Mouse (Mus musculus) midbrain, embryonic 10.5 days (tissue): Measurements from ENCODE around the gene Nell1. TPM values are rescaled to one million over a fixed set of nuclear protein-coding genes. Genes with fewer than 3 reads are reported as not detected.

Source experiments
- DNase-seq: peaks from one replicate; pipeline ENCODE4 v3.0.0-alpha.2; 2017; ENCODE audit warnings: low spot score
- H3K27ac ChIP-seq: fragments of 300-500 bp; sonication (generic); replicated peaks from 2 replicates; pipeline ENCODE4 v1.5.1; 2016; ENCODE audit warnings: mild to moderate bottlenecking
- H3K27me3 ChIP-seq: fragments of 300-500 bp; sonication (generic); 2 replicates; pipeline ENCODE4 v1.6.1; 2016; ENCODE audit warnings: low read depth, mild to moderate bottlenecking; ENCODE audit not compliant: poor library complexity, severe bottlenecking
- H3K36me3 ChIP-seq: fragments of 300-500 bp; sonication (generic); 2 replicates; pipeline ENCODE4 v1.6.1; 2016; ENCODE audit warnings: mild to moderate bottlenecking, moderate library complexity
- H3K4me1 ChIP-seq: fragments of 300-500 bp; sonication (generic); 2 replicates; pipeline ENCODE4 v1.6.1; 2016
- H3K4me3 ChIP-seq: fragments of 300-500 bp; sonication (generic); 2 replicates; pipeline ENCODE4 v1.5.1; 2016; ENCODE audit warnings: mild to moderate bottlenecking, moderate library complexity
- H3K9me3 ChIP-seq: fragments of 300-500 bp; sonication (generic); replicated peaks from 2 replicates; pipeline ENCODE4 v1.6.1; 2016; ENCODE audit warnings: mild to moderate bottlenecking
- WGBS: fragments of 180-500 bp; shearing (Covaris S2); methylation state at CpG from one replicate; pipeline ENCODE4 v1.1.7; 2016; 5-methylcytosine and 5-hydroxymethylcytosine counted together
- polyA plus RNA-seq: library from polyadenylated mRNA; unstranded; fragments of >200 nt; fragmentation: Nextera tagmentation; extraction: Ambion mirVana; gene quantifications from 2 replicates; pipeline ENCODE4 v1.2.1, GENCODE M21; 2016

Gene Nell1
- polyA plus RNA-seq, 1 experiment from 2014 or later: 0.54 TPM

DNA sequence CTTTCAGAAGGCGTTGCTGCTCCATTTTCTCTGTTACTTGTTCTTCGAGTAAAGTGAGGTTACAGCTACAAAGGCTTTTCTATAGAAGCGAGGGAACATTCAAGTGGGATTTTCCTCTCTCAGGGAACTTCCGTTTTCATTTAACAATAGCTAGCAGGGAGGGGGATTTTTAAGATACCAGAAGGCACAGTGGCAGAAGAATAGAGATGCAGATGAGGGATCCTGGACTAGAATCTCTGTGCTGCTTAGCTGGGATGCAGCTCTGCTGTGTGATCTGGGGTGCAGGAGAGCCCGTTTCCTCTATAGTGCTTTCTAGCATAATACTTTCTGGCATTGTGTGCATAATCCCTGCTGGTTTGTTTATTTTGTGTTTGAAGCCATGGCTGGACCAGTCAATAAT, 568.7 kb downstream of the Nell1 start:
- Histone ChIP-seq H3K36me3 (no peaks in the 10 kb centered on the region), H3K4me3 (no peak overlapping the region), H3K9me3 (no peaks in the 10 kb centered on the region), H3K27me3 (no peaks in the 10 kb centered on the region), H3K4me1 (peaks cover 11% of the 10 kb centered on the region), H3K27ac (no peak overlapping the region)
- WGBS: 25% methylated on average over 5 of the region's 5 CpGs
- no peak for DNase-seq

DNA sequence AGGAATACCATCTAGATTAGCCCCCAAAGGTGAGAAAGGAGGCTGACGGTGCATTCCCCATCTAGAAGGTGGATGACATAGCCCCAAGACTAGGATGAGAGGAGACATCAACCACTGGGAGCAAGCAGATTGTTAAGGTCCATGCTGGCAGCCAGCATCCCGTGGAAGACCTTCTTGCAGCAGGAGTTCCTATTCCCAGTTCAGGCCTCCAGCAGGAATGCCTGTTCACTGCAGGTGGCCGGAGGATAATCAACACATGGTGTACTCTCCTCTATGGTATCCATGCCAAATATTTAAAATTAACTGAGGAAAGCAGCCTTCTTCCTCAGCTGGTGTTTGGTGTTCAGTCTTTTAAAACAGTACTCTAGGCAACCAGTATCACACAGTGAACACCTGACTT, 574.9 kb downstream of the Nell1 start:
- Histone ChIP-seq H3K36me3 (no peaks in the 10 kb centered on the region), H3K4me3 (no peak overlapping the region), H3K27ac (no peak overlapping the region), H3K9me3 (no peaks in the 10 kb centered on the region), H3K4me1 (no peaks in the 10 kb centered on the region), H3K27me3 (no peaks in the 10 kb centered on the region)
- 71% methylated on average over 3 of the region's 3 CpGs for WGBS
- no peak for DNase-seq

DNA sequence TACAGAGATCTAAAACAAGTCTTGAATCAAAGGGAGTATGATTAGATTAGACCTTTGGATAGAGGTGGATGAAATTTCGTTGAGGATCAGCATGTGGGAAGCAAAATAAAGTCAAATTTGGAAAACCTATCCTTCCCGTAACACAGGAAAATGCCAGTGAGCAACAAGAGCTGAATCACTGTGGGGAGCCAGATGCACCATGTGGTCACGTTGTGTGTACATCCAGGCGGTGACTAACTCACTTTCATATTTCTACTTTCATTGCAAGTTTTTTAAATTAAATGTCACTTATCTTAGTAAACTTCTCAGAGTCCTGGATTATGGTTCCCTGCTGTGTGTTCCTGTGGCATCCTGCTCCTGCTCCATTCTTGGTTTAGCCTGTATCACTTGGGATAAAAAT, 576.8 kb downstream of the Nell1 start:
- H3K27me3 ChIP-seq: no peaks in the 10 kb centered on the region
- H3K4me1 ChIP-seq: peaks cover 5% of the 10 kb centered on the region
- H3K27ac ChIP-seq: no peak overlapping the region
- no peak overlapping the region for H3K4me3 ChIP-seq
- H3K9me3 ChIP-seq: no peaks in the 10 kb centered on the region
- DNase-seq: no peak
- WGBS: 77% methylated on average over 4 of the region's 4 CpGs
- H3K36me3 ChIP-seq: no peaks in the 10 kb centered on the region

DNA sequence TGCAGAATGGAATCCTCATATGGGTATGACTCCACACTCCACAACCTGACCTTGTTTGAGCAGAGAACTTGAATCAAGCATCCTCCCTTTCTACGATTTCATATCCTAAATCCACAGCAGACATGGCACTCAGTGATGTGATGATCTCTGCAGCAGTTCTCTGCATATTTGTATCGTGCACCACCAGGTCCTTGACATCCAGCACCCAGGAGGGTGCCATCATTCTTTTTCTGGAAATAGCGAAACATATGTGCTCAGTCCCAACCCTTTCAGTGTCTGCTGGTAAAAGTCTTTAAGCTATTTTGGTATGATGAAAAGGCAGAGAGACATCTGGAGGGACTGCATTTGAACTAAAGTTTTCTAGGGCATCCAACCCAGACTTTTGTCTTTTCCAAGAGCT, 588.0 kb downstream of the Nell1 start:
- H3K27ac ChIP-seq: no peak overlapping the region
- 90% methylated on average over 3 of the region's 3 CpGs for WGBS
- H3K9me3 ChIP-seq: no peaks in the 10 kb centered on the region
- peaks cover 9% of the 10 kb centered on the region for H3K4me1 ChIP-seq
- H3K27me3 ChIP-seq: peaks cover 33% of the 10 kb centered on the region
- no peak for DNase-seq
- H3K36me3 ChIP-seq: no peaks in the 10 kb centered on the region
- H3K4me3 ChIP-seq: no peak overlapping the region

DNA sequence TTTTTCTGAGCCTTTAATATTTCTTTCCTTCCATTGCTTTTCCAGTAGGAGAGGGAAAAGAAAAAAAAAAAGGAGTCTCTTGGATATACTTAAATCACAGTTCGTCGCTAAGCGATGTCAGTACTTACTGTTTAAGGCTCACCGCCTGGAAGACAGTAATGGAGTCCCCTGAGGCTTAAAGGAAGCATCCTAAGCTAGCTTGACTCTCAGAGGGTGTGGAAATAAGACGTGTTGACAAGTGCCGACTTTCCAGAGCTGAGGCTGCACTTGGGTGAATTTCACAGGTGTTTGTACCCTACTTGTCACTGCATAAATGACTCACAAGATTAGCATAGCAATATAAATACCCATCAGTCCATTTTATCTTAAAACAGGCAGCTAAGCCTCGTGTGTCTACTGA, 599.2 kb downstream of the Nell1 start:
- Histone ChIP-seq H3K27me3 (no peaks in the 10 kb centered on the region), H3K27ac (no peak overlapping the region), H3K36me3 (no peaks in the 10 kb centered on the region), H3K4me1 (no peaks in the 10 kb centered on the region), H3K9me3 (no peaks in the 10 kb centered on the region), H3K4me3 (no peak overlapping the region)
- no peak for DNase-seq
- 83% methylated on average over 7 of the region's 7 CpGs for WGBS

DNA sequence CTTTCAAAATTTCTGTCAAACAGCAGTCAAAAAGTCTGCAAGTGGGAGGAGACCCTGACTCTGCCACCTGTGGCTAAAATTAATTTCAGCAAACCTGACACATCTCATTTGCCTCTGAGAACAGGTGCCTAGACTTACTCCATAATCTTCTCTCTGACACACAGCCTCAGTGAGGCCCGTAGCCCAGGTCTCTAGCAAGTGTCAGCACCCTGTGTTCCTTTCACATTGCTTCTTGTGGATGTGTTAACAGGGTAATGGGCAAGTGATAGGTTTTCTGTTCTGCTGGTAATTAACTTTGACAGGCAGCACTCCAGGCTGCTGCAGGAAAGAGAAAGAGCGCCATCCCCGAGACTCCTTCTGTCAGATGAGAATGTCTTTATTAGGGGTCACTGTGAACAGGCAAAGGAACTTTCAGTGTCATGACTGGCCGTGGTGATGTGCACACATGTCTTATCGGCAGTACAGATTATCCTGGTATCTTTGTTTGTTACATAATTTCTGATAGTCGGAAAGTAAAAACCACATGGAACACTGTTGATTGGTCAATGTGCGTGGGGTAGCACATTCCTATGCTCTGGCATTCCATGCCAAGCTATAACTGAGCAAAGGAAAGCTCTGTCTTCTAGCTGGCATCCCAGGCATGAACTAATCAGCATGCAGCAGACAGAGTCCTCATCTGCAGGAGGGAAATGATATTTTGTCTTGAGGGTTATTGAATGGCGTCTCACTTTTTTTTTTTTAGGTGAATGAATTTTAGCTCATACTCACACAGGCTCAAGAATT, 614.2 kb downstream of the Nell1 start:
- H3K27ac ChIP-seq: no peak overlapping the region
- WGBS: 71% methylated on average over 8 of the region's 8 CpGs
- H3K4me3 ChIP-seq: no peak overlapping the region
- H3K27me3 ChIP-seq: no peaks in the 10 kb centered on the region; the same call in 1 of the 2 replicates
- peak; percentile 25 for DNase-seq
- H3K4me1 ChIP-seq: peaks cover 6% of the 10 kb centered on the region; the same call in 1 of the 2 replicates
- no peaks in the 10 kb centered on the region for H3K9me3 ChIP-seq
- H3K36me3 ChIP-seq: no peaks in the 10 kb centered on the region

DNA sequence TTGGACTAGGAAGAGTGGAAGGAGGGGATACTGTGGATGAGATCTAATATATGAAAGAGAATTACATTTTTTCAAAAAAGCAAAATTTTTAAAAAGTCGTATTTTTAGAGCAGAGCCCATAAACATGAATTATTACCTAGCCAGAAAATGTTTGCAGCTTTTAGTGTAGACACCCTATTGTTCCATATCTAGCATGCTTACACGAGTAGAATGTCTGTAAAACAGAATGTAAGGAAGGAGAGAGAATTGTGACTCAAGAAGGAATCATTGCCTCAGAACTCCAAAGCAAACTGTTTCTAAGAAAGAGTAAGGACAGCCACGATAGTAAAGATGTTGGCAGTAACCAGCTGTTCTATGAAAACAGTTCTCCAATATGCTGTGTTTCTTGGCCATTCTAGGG, 624.2 kb downstream of the Nell1 start, which contains the start of gene 4933405O20Rik:
4933405O20Rik (plus strand) TSS at position 301 of the 400 bp plus-strand sequence.
- H3K36me3 ChIP-seq: no peaks in the 10 kb centered on the region
- H3K4me3 ChIP-seq: no peak within 1 kb of the TSS
- no peaks in the 10 kb centered on the region for H3K9me3 ChIP-seq
- H3K27me3 ChIP-seq: no peaks in the 10 kb centered on the region
- WGBS: 83% methylated on average over 3 of the region's 3 CpGs
- H3K4me1 ChIP-seq: no peaks in the 10 kb centered on the region
- no peak within 1 kb of the TSS for H3K27ac ChIP-seq
- no peak for DNase-seq

DNA sequence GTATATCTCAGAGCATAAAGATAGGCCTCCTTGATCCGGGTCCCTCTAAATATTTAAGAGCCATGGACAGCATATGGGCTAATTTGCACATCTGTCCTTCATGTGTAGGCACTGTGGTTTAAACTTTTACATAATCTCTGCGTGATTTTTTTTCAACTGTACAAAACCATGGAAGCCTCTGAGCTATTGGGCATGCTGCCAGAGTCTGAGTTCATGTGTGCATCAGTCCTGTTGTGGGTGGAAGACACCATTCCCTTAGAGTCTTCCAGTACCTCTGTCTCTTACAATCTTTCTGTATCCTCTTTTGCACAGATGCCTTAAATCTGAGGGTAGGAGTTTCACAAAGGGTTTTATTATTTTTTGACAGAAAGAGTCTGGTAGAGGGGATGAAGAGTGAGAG, 639.4 kb downstream of the Nell1 start:
- Histone ChIP-seq H3K27me3 (no peaks in the 10 kb centered on the region), H3K36me3 (no peaks in the 10 kb centered on the region), H3K4me3 (no peak overlapping the region), H3K27ac (no peak overlapping the region), H3K4me1 (no peaks in the 10 kb centered on the region), H3K9me3 (no peaks in the 10 kb centered on the region)
- WGBS: 83% methylated on average over 2 of the region's 2 CpGs
- no peak for DNase-seq

DNA sequence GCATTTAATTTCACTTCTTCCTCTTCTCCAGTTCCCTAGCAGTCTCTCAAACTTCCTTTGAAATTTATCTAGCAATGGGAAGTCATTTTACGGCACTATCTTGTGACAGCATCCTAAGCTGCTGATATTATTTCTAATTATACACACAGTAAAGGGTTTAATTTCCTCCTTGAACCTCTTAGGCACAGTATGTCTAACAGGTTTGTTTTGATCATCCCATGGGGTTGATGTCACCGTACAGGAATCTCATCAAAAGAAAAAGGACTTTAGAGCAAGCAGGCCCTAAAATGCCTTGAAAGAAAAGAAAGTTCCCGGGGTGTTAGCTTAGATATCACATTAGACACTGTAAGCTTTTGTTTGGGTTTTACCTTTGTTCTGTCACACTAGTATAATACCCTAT, 654.5 kb downstream of the Nell1 start:
- H3K4me3 ChIP-seq: no peak overlapping the region
- H3K27ac ChIP-seq: no peak overlapping the region
- 74% methylated on average over 3 of the region's 3 CpGs for WGBS
- no peak for DNase-seq
- no peaks in the 10 kb centered on the region for H3K9me3 ChIP-seq
- H3K27me3 ChIP-seq: no peaks in the 10 kb centered on the region
- 0 out of 2 replicates have a peak, but pooled peaks cover 5% of the 10 kb centered on the region for H3K4me1 ChIP-seq
- H3K36me3 ChIP-seq: no peaks in the 10 kb centered on the region

DNA sequence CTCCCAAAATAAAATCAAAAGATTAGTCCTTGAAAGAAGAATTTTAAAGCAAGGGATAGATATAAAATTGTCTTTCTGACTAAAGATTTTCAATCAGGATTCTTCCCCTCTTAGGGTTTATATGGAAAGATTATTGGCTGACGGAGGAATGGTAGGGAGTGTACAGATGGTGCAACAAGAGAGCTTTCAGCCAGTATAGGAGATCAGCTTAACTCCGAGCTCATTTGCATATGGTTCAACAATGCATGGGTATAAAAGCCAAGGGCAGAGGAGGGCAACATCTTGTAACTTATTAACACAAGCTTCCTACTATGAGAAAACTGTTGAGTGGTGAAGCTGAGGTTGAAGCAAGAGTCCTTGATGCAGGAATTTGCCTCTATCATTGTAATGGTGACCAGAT, 658.5 kb downstream of the Nell1 start:
- H3K9me3 ChIP-seq: no peaks in the 10 kb centered on the region
- 0 out of 2 replicates have a peak, but pooled peaks cover 5% of the 10 kb centered on the region for H3K4me1 ChIP-seq
- no peaks in the 10 kb centered on the region for H3K27me3 ChIP-seq
- 59% methylated on average over 2 of the region's 2 CpGs for WGBS
- DNase-seq: no peak
- no peaks in the 10 kb centered on the region for H3K36me3 ChIP-seq
- no peak overlapping the region for H3K4me3 ChIP-seq
- H3K27ac ChIP-seq: no peak overlapping the region

DNA sequence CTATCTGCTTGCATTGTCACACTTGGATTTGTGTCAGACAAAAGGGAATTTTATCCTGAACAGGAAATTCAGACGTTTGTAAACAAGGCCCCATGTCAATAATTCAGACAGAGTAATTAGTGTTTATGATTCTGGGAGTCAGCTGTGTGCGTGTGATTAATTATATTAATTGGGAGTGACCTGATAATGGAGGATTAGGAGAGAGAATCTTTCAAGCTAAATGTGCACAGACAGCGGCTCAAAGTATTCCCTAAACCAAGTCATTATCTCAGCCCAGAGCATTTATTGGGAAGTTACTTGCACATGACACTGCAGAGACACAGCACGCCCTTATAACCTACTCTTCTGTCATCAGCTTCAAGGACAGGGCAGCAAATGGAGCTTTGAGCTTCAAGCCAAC, 697.6 kb downstream of the Nell1 start:
- Histone ChIP-seq H3K9me3 (no peaks in the 10 kb centered on the region), H3K4me1 (no peaks in the 10 kb centered on the region), H3K36me3 (no peaks in the 10 kb centered on the region), H3K27ac (no peak overlapping the region), H3K27me3 (no peaks in the 10 kb centered on the region), H3K4me3 (no peak overlapping the region)
- no peak for DNase-seq
- 84% methylated on average over 4 of the region's 4 CpGs for WGBS

DNA sequence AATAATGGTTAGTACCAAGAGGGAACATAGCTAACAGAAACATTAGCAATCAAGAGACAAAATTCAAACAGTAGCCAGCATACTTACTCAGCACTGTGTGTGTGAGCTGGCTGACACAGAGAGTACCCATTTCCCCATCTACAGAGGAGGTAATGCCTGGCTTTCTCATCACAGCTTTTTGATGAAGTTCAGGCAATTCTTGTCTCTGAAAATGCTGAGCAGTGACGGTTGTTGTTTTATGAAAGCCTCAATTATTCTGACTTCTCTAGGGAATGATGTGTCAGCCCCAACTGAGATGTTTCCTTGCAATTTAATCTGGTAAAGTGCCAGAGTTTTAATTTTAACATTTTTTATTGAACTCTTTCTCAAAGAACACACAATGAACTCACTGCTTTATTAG, 700.8 kb downstream of the Nell1 start:
- H3K4me3 ChIP-seq: no peak overlapping the region
- DNase-seq: no peak
- no peaks in the 10 kb centered on the region for H3K36me3 ChIP-seq
- H3K27ac ChIP-seq: no peak overlapping the region
- no peaks in the 10 kb centered on the region for H3K9me3 ChIP-seq
- H3K4me1 ChIP-seq: no peaks in the 10 kb centered on the region
- WGBS: 79% methylated on average over 1 of the region's 1 CpGs
- H3K27me3 ChIP-seq: no peaks in the 10 kb centered on the region

DNA sequence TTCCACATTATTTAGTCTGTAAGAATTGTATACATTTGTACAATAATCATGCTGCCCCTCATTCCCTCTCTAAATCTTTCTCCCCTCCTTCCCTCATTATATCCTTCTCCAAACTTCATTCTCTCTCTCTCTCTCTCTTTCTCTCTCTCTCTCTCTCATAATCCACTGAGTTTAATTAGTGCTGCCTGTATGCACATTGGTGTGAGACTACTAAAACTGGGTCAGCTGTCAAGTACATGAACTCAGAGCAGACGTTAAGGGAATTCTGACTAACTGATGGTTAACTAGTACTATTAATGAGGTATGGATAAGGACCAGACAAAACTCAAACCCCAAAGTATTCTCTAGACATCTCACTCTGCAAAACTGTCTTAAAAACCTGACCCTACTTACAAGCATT, 702.8 kb downstream of the Nell1 start:
- Histone ChIP-seq H3K27me3 (no peaks in the 10 kb centered on the region), H3K4me3 (no peak overlapping the region), H3K4me1 (no peaks in the 10 kb centered on the region), H3K36me3 (no peaks in the 10 kb centered on the region), H3K9me3 (no peaks in the 10 kb centered on the region), H3K27ac (no peak overlapping the region)
- no peak for DNase-seq
- WGBS: 75% methylated on average over 1 of the region's 1 CpGs
